ENCODE assay signal across 14 mouse cellular contexts in the genomic region with DNA sequence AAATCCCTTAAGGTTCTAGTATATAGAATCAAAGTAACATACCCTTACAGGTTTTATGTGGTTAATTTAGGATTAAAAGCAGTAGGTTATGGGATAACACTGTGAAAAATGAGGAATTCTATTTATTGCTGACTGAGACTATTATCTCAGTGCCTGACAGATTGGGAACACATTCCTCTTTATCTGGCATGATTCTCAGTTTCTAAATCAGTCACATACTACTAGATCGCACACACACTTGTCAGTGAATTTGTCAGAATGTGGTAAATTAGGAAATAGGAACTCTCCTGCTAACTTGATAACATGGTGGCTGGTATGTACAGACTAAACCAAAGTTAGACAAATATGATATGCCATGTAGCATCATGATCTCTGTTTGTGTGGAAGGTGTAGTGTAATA.
"Had no signal": no experiment of that assay in that cellular context is flagged by ENCODE, and none has a peak within 500 bp of the region (broad histone marks: within the 10 kb centered on the region; RNA-seq: fewer than 3 reads in every experiment).

No protein-coding gene starts in this region.

- H3K4me2 ChIP-seq: liver, embryonic 13.5 days; midbrain, embryonic 11.5 days had no signal

- DNase-seq: kidney, adult 2 months; kidney, postnatal 25 days; layer of hippocampus, postnatal 36 days; liver, embryonic 13.5 days; lung, adult 2 months; lung, postnatal 14 days; lung, postnatal 4 days; midbrain, embryonic 14.5 days; thymus, adult 18-20 months; thymus, postnatal 36 days had no signal

- H3K9me3 ChIP-seq: liver, embryonic 13.5 days had no signal

- H3K27me3 ChIP-seq: liver, embryonic 13.5 days had no signal

- H3K9ac ChIP-seq: liver, embryonic 13.5 days had no signal

- H3K4me1 ChIP-seq: liver, embryonic 13.5 days had no signal

- H3K36me3 ChIP-seq: liver, embryonic 13.5 days had no signal

- H3K4me3 ChIP-seq: layer of hippocampus, adult 2 months; left cerebral cortex, adult 2 months; liver, embryonic 13.5 days had no signal

- H3K27ac ChIP-seq: kidney, postnatal 0 days; layer of hippocampus, adult 2 months; left cerebral cortex, adult 2 months; liver, embryonic 13.5 days had no signal
